Mouse (Mus musculus): Measurements from ENCODE around the gene Nlgn1.

DNA sequence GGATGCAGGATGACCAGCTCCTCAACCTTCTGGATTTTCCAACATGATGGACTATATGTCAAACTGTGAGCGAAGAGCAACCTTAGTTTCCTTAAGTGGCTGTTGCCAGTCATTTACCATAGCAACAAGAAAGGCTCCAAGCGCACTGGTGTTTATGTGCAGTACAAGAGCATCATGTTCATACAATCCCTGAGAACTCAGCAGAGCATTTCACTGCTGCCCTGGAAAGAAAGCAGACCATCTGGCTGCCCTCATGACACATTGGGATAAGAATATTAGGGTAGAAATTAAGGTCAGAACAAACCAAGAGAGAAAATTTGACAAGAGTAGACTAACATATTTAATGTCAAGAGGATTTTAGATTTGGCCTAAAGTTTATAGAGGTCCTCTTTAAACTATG is 306.2 kb downstream of the Nlgn1 start:
- no peak for TF ChIP-seq POLR2A (IDR thresholded peaks at IDR 0.05; ENCODE audit: low read depth, low read length)
- TF ChIP-seq CTCF (IDR thresholded peaks at IDR 0.05; ENCODE audit: extremely low read depth, insufficient read length, insufficient replicate concordance, low read depth, low read length), result no peak

Data from small intestine, adult 2 months (tissue).